Mouse (Mus musculus) heart, embryonic 10.5 days (tissue): ENCODE results near the gene Sds. TPM values are rescaled to one million over a fixed set of nuclear protein-coding genes. Genes with fewer than 3 reads are reported as not detected.
"Not testable (repeated sequence)": the region's sequence is repeated elsewhere in the genome, so short reads cannot be mapped to it uniquely, and the experiment has no call there.

Experiments used
- DNase-seq: peaks from one replicate; pipeline ENCODE4 v3.0.0-alpha.2; 2017; ENCODE audit warnings: low spot score
- H3K27ac ChIP-seq: fragments of 300-500 bp; sonication (generic); 2 replicates; pipeline ENCODE4 v1.5.1; 2016; ENCODE audit warnings: mild to moderate bottlenecking
- H3K27me3 ChIP-seq: fragments of 300-500 bp; sonication (generic); 2 replicates; pipeline ENCODE4 v1.6.1; 2016; ENCODE audit warnings: mild to moderate bottlenecking; ENCODE audit not compliant: poor library complexity, insufficient read depth, severe bottlenecking
- H3K36me3 ChIP-seq: fragments of 300-500 bp; sonication (generic); 2 replicates; pipeline ENCODE4 v1.6.1; 2016; ENCODE audit warnings: mild to moderate bottlenecking, moderate library complexity
- H3K4me1 ChIP-seq: fragments of 300-500 bp; sonication (generic); 2 replicates; pipeline ENCODE4 v1.6.1; 2016; ENCODE audit warnings: mild to moderate bottlenecking
- H3K4me3 ChIP-seq: fragments of 300-500 bp; sonication (generic); 2 replicates; pipeline ENCODE4 v1.5.1; 2016; ENCODE audit warnings: mild to moderate bottlenecking, moderate library complexity
- H3K9me3 ChIP-seq: fragments of 300-500 bp; sonication (generic); 2 replicates; pipeline ENCODE4 v1.6.1; 2016; ENCODE audit warnings: mild to moderate bottlenecking, moderate library complexity
- WGBS: fragments of 180-500 bp; shearing (Covaris S2); methylation state at CpG from one replicate; pipeline ENCODE4 v1.1.7; 2016; 5-methylcytosine and 5-hydroxymethylcytosine counted together
- polyA plus RNA-seq: library from polyadenylated mRNA; unstranded; fragments of >200 nt; fragmentation: Nextera tagmentation; extraction: Ambion mirVana; gene quantifications from 2 replicates; pipeline ENCODE4 v1.2.1, GENCODE M21; 2016

Sds gene
- polyA plus RNA-seq, 1 experiment from 2014 or later = 0.23 TPM

DNA sequence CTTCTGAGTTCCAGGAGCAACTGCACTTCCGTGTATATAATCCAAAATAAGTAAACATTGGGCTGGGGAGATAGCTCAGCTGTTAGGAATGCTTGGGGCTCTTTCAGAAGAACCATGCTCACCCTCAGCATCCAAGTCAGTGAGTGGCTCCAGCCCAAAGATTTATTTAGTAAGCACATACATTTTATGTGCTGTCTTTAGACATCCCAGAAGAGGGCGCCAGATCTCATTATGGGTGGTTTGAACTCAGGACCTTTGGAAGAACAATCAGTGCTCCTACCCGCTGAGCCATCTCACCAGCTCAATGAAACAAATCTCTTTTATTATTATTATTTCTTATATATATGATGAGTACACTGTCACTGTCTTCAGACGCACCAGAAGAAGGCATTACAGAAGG is 3.2 kb downstream of the Sds start:
- Histone ChIP-seq H3K36me3 (peaks cover 9% of the 10 kb centered on the region), H3K9me3 (no peaks in the 10 kb centered on the region), H3K27me3 (peaks cover 35% of the 10 kb centered on the region), H3K27ac (no peak overlapping the region), H3K4me3 (no peak overlapping the region), H3K4me1 (peaks cover 23% of the 10 kb centered on the region)
- no peak for DNase-seq
- 65% methylated on average over 4 of the region's 4 CpGs for WGBS

GRCm38 (mm10) chr5:120481205-120481604 is 4.9 kb downstream of the Sds start:
- no peak for DNase-seq
- Histone ChIP-seq H3K4me3 (no peak overlapping the region), H3K4me1 (peaks cover 21% of the 10 kb centered on the region), H3K36me3 (peaks cover 25% of the 10 kb centered on the region), H3K27me3 (peaks cover 27% of the 10 kb centered on the region), H3K27ac (no peak overlapping the region), H3K9me3 (no peaks in the 10 kb centered on the region)
- WGBS = 68% methylated on average over 9 of the region's 9 CpGs

DNA sequence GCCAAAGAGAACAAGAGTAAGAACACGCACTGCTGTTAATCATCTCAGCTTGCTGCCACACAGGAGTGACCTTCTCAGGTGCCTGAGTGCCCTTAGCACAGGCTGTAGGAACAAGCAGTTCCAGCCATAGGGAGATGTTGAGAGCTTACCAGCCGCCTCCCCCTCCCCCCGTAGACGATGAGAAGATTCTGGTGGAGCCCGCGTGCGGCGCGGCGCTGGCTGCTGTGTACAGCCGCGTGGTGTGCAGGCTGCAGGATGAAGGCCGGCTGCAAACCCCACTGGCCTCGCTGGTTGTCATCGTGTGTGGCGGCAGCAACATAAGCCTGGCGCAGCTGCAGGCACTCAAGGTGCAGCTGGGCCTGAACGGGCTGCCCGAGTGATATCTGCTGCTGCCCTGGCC is 7.1 kb downstream of the Sds start:
- WGBS = 82% methylated on average over 19 of the region's 19 CpGs

GRCm38 (mm10) chr5:120487844-120488243 is 11.5 kb downstream of the Sds start:
- Histone ChIP-seq H3K27ac (no peak overlapping the region), H3K4me3 (no peak overlapping the region), H3K27me3 (no peaks in the 10 kb centered on the region), H3K36me3 (peaks cover 64% of the 10 kb centered on the region), H3K4me1 (peaks cover 18% of the 10 kb centered on the region), H3K9me3 (no peaks in the 10 kb centered on the region)
- WGBS = 78% methylated on average over 8 of the region's 8 CpGs
- no peak for DNase-seq

More for the DNA sequence above, 7.1 kb downstream of the Sds start:
- Histone ChIP-seq H3K9me3 (no peaks in the 10 kb centered on the region), H3K27me3 (peaks cover 14% of the 10 kb centered on the region; the same call in 1 of the 2 replicates), H3K27ac (no peak overlapping the region), H3K4me3 (no peak overlapping the region), H3K36me3 (peaks cover 47% of the 10 kb centered on the region), H3K4me1 (peaks cover 14% of the 10 kb centered on the region)
- no peak for DNase-seq

GRCm38 (mm10) chr5:120490679-120491192 is 14.4 kb downstream of the Sds start:
- Histone ChIP-seq H3K9me3 (no peaks in the 10 kb centered on the region), H3K36me3 (peaks cover 72% of the 10 kb centered on the region)

GRCm38 (mm10) chr5:120492437-120492836 is 16.1 kb downstream of the Sds start:
- Histone ChIP-seq H3K36me3 (peaks cover 68% of the 10 kb centered on the region), H3K27me3 (no peaks in the 10 kb centered on the region), H3K9me3 (no peaks in the 10 kb centered on the region), H3K4me1 (peaks cover 17% of the 10 kb centered on the region), H3K4me3 (no peak overlapping the region), H3K27ac (no peak overlapping the region)
- no peak for DNase-seq
- 65% methylated on average over 11 of the region's 11 CpGs for WGBS

More at GRCm38 (mm10) chr5:120490679-120491192, 14.4 kb downstream of the Sds start:
- H3K4me3 ChIP-seq = no peak overlapping the region
- H3K27ac ChIP-seq = peak overlapping the region; percentile 77
- H3K4me1 ChIP-seq = peaks cover 17% of the 10 kb centered on the region
- WGBS = 67% methylated on average over 8 of the region's 8 CpGs
- H3K27me3 ChIP-seq = no peaks in the 10 kb centered on the region
- no peak for DNase-seq

DNA sequence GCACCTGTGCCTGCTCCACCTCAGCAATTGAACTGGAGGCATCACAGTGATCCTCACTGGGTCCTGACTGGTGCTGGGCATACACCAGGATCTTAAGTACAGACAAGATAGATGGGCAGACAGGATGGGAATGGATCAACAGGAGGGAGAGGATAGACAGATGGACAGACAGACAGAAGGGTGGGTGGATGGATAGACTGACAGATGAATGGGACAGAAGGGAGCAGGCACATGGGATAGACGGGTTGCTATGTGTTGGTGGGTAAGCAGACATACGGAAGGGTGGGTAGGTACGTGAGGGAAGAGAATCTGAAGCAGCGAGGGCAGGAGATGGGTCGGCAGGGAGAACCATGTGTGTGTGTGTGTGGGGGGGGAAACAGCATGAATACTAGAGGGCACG is 17.1 kb downstream of the Sds start:
- Histone ChIP-seq H3K36me3 (peaks cover 58% of the 10 kb centered on the region), H3K27me3 (no peaks in the 10 kb centered on the region), H3K9me3 (no peaks in the 10 kb centered on the region), H3K4me1 (peaks cover 17% of the 10 kb centered on the region), H3K4me3 (no peak overlapping the region), H3K27ac (no peak overlapping the region)
- WGBS = 89% methylated on average over 6 of the region's 6 CpGs
- no peak for DNase-seq

DNA sequence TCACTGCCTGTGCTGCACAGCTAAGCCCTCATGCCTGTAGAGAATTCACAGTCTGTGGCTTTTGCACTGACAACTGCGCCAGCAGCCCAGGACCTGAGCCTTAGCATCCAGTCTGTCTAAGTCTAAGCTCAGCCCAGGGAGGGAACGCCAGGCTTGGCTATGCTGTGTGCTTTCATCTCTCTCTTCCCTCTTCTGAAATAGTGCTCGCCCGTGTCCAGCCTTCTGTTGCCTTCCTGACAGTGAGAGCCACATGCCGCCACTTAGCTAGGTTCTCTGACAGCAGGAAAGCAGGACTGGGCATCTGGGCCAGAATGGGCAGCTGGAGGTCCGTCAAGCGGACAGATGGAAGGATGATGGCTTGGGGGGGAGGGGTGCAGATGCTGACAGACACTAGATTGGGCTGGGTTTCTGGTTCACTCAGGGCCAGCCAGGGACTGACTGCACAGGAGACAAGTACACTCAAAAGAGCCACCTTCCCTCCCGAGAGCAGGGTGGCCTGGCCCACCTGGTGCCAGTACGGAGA is 17.6 kb downstream of the Sds start:
- Histone ChIP-seq H3K27me3 (no peaks in the 10 kb centered on the region), H3K27ac (no peak overlapping the region), H3K4me3 (no peak overlapping the region), H3K4me1 (peaks cover 17% of the 10 kb centered on the region), H3K9me3 (no peaks in the 10 kb centered on the region), H3K36me3 (peaks cover 58% of the 10 kb centered on the region)
- no peak for DNase-seq
- 87% methylated on average over 9 of the region's 9 CpGs for WGBS

GRCm38 (mm10) chr5:120495064-120495702 is 18.9 kb downstream of the Sds start:
- Histone ChIP-seq H3K4me3 (no peak overlapping the region), H3K36me3 (peaks cover 56% of the 10 kb centered on the region), H3K27ac (peak overlapping the region; percentile 50; the same call in 1 of the 2 replicates), H3K27me3 (no peaks in the 10 kb centered on the region), H3K4me1 (peaks cover 17% of the 10 kb centered on the region), H3K9me3 (no peaks in the 10 kb centered on the region)
- 67% methylated on average over 10 of the region's 10 CpGs for WGBS
- no peak for DNase-seq

DNA sequence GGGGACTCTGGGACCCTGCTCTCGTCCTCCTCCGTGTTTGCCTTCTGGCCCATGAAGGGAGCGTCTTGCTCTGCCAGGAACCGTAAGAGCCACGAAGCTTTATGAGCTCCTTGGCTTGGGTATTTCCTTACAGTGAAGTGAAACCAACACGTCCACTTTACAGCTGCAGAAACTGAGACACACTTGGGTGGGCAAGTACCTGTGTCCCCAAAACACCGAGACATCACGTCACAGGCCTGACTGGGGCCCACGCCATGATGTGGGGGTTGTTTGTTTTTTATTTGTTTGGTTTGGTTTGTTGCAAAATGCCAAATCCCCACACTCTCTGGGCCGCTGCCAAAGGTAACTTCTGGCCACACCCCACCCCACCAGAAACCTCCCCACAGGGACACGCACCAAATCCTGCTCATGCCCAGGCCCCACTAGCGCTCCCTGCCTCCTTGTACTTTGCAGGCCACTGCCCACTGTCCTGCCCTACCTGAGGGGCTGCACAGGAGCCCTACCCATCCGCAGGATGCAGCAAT is 19.4 kb downstream of the Sds start:
- 87% methylated on average over 13 of the region's 13 CpGs for WGBS
- H3K4me3 ChIP-seq = no peak overlapping the region
- no peak for DNase-seq
- no peaks in the 10 kb centered on the region for H3K9me3 ChIP-seq
- peaks cover 12% of the 10 kb centered on the region for H3K4me1 ChIP-seq
- no peaks in the 10 kb centered on the region for H3K27me3 ChIP-seq
- 0 out of 2 replicates have a peak overlapping the region, but pooled peaks have one; percentile 50 for H3K27ac ChIP-seq
- peaks cover 53% of the 10 kb centered on the region for H3K36me3 ChIP-seq

GRCm38 (mm10) chr5:120497071-120497470 is 20.7 kb downstream of the Sds start:
- Histone ChIP-seq H3K4me3 (no peak overlapping the region), H3K9me3 (no peaks in the 10 kb centered on the region), H3K4me1 (peaks cover 10% of the 10 kb centered on the region), H3K36me3 (peaks cover 51% of the 10 kb centered on the region), H3K27ac (no peak overlapping the region), H3K27me3 (no peaks in the 10 kb centered on the region)
- no peak for DNase-seq
- WGBS = 81% methylated on average over 3 of the region's 3 CpGs

GRCm38 (mm10) chr5:120499202-120499601 is 22.9 kb downstream of the Sds start:
- 76% methylated on average over 4 of the region's 4 CpGs for WGBS
- Histone ChIP-seq H3K27ac (no peak overlapping the region), H3K36me3 (peaks cover 30% of the 10 kb centered on the region), H3K9me3 (no peaks in the 10 kb centered on the region), H3K27me3 (no peaks in the 10 kb centered on the region), H3K4me1 (peaks cover 20% of the 10 kb centered on the region), H3K4me3 (no peak overlapping the region)
- no peak for DNase-seq

GRCm38 (mm10) chr5:120500609-120501008 is 24.3 kb downstream of the Sds start:
- peaks cover 16% of the 10 kb centered on the region for H3K36me3 ChIP-seq
- peaks cover 21% of the 10 kb centered on the region for H3K4me1 ChIP-seq
- DNase-seq, H3K4me3 ChIP-seq, H3K27me3 ChIP-seq, H3K9me3 ChIP-seq, H3K27ac ChIP-seq: not testable (repeated sequence)
- 83% methylated on average over 9 of the region's 9 CpGs for WGBS
